Mouse (Mus musculus) stomach, postnatal 0 days (tissue): ENCODE measurements around the gene Castor2. TPM values are rescaled to one million over a fixed set of nuclear protein-coding genes. Genes with fewer than 3 reads are reported as not detected.
A peak's percentile ranks its signal among the peaks of the same experiment; 100 is the strongest.

Source experiments
- ATAC-seq: fragments of 200-750 bp; cut with Nextera tagmentation; 2 replicates; pipeline ENCODE4 v1.8.0; 2017; ENCODE audit not compliant: low FRiP score, low TSS enrichment
- DNase-seq: peaks from one replicate; pipeline ENCODE4 v3.0.0-alpha.2; 2016; ENCODE audit warnings: low spot score
- H3K27ac ChIP-seq: fragments of 300-500 bp; sonication (generic); replicated peaks from 2 replicates; pipeline ENCODE4 v1.5.1; 2014; ENCODE audit warnings: mild to moderate bottlenecking, control low read depth
- H3K27me3 ChIP-seq: fragments of 300-500 bp; sonication (generic); 2 replicates; pipeline ENCODE4 v1.6.1; 2014; ENCODE audit warnings: low read length; ENCODE audit not compliant: control insufficient read depth, insufficient read depth
- H3K36me3 ChIP-seq: fragments of 300-500 bp; sonication (generic); 2 replicates; pipeline ENCODE4 v1.6.1; 2014; ENCODE audit warnings: low read length, mixed read lengths; ENCODE audit not compliant: control insufficient read depth, insufficient read depth
- H3K4me1 ChIP-seq: fragments of 300-500 bp; sonication (generic); replicated peaks from 2 replicates; pipeline ENCODE4 v1.6.1; 2014; ENCODE audit warnings: antibody characterized with exemption; ENCODE audit not compliant: control insufficient read depth, insufficient read depth
- H3K4me2 ChIP-seq: fragments of 300-500 bp; sonication (generic); replicated peaks from 2 replicates; pipeline ENCODE4 v1.6.1; 2014; ENCODE audit warnings: low read depth, mild to moderate bottlenecking, control low read depth, moderate library complexity
- H3K4me3 ChIP-seq: fragments of 300-500 bp; sonication (generic); 2 replicates; pipeline ENCODE4 v1.5.1; 2014; ENCODE audit warnings: low read depth, low read length, control low read depth
- H3K9ac ChIP-seq: fragments of 300-500 bp; sonication (generic); 2 replicates; pipeline ENCODE4 v1.6.1; 2014; ENCODE audit warnings: mild to moderate bottlenecking, low read length, control low read depth, mixed read lengths
- H3K9me3 ChIP-seq: fragments of 300-500 bp; sonication (generic); 2 replicates; pipeline ENCODE4 v1.6.1; 2016; ENCODE audit warnings: low read length; ENCODE audit not compliant: control insufficient read depth
- CTCF ChIP-seq: IDR thresholded peaks from 2 replicates; pipeline ENCODE4 v1.5.1; 2016; ENCODE audit warnings: antibody characterized with exemption, low read depth, mild to moderate bottlenecking, moderate library complexity
- EP300 ChIP-seq: optimal IDR thresholded peaks from 2 replicates; pipeline ENCODE3; 2016; ENCODE audit warnings: antibody characterized with exemption
- WGBS: fragments of 180-500 bp; shearing (Covaris S2); extraction: QIAGEN DNeasy Blood & Tissue Kit; methylation state at CpG from one replicate; pipeline ENCODE4 v1.1.7; 2014; 5-methylcytosine and 5-hydroxymethylcytosine counted together
- polyA plus RNA-seq: library from polyadenylated mRNA; unstranded; fragments of >200 nt; fragmentation: Nextera tagmentation; extraction: Ambion mirVana; gene quantifications from 2 replicates; pipeline ENCODE4 v1.2.1, GENCODE M21; 2015

The Castor2 gene
- polyA plus RNA-seq, 1 experiment from 2014 or later, result 3.8 TPM

GRCm38 (mm10) chr5:134186059-134186458 lies 86.5 kb downstream of the Castor2 start:
- no peak overlapping the region for H3K4me3 ChIP-seq
- H3K27ac ChIP-seq, result no peak overlapping the region
- no peaks in the 10 kb centered on the region for H3K27me3 ChIP-seq
- no peak for DNase-seq
- H3K36me3 ChIP-seq, result no peaks in the 10 kb centered on the region
- ATAC-seq, result no peak
- H3K4me2 ChIP-seq, result no peak overlapping the region
- H3K4me1 ChIP-seq, result peaks cover 6% of the 10 kb centered on the region; the same call in 1 of the 2 replicates
- TF ChIP-seq EP300 (no peak), CTCF (no peak)
- WGBS, result 75% methylated on average over 3 of the region's 3 CpGs
- H3K9ac ChIP-seq, result no peak overlapping the region
- no peaks in the 10 kb centered on the region for H3K9me3 ChIP-seq

GRCm38 (mm10) chr5:134186961-134187731 lies 87.6 kb downstream of the Castor2 start:
- ATAC-seq, result no peak
- TF ChIP-seq EP300 (no peak), CTCF (peak; percentile 91)

GRCm38 (mm10) chr5:134188571-134188970 lies 89.1 kb downstream of the Castor2 start:
- ATAC-seq (no peak), DNase-seq (no peak)
- H3K4me3 ChIP-seq, result no peak overlapping the region
- 85% methylated on average over 7 of the region's 7 CpGs for WGBS
- H3K4me1 ChIP-seq, result peaks cover under 1% of the 10 kb centered on the region; the same call in 1 of the 2 replicates
- no peaks in the 10 kb centered on the region for H3K9me3 ChIP-seq
- no peaks in the 10 kb centered on the region; the same call in 1 of the 2 replicates for H3K36me3 ChIP-seq
- H3K4me2 ChIP-seq, result no peak overlapping the region
- no peaks in the 10 kb centered on the region for H3K27me3 ChIP-seq
- TF ChIP-seq EP300, result no peak
- no peak for TF ChIP-seq CTCF
- no peak overlapping the region for H3K9ac ChIP-seq
- H3K27ac ChIP-seq, result no peak overlapping the region

More at GRCm38 (mm10) chr5:134186961-134187731, 87.6 kb downstream of the Castor2 start:
- Histone ChIP-seq H3K9me3 (no peaks in the 10 kb centered on the region), H3K9ac (no peak overlapping the region), H3K27me3 (no peaks in the 10 kb centered on the region), H3K4me1 (peaks cover 6% of the 10 kb centered on the region; the same call in 1 of the 2 replicates), H3K4me3 (no peak overlapping the region), H3K36me3 (no peaks in the 10 kb centered on the region), H3K4me2 (no peak overlapping the region), H3K27ac (no peak overlapping the region)
- 64% methylated on average over 4 of the region's 4 CpGs for WGBS
- peak; percentile 69 for DNase-seq

- Histone ChIP-seq H3K9ac (no peak overlapping the region), H3K27ac (0 out of 2 replicates have a peak overlapping the region, but pooled peaks have one; percentile 30), H3K36me3 (no peaks in the 10 kb centered on the region; the same call in none of the 2 replicates), H3K9me3 (no peaks in the 10 kb centered on the region), H3K4me2 (no peak overlapping the region), H3K4me1 (no peaks in the 10 kb centered on the region), H3K27me3 (no peaks in the 10 kb centered on the region), H3K4me3 (no peak overlapping the region)
- TF ChIP-seq CTCF (no peak), EP300 (no peak)
- DNase-seq (no peak), ATAC-seq (peak; percentile 65)
- WGBS, result 71% methylated on average over 8 of the region's 8 CpGs
Observed at GRCm38 (mm10) chr5:134193664-134194063, 94.2 kb downstream of the Castor2 start.

Other genes starting within 250 kb of the Castor2 start
- 17.6 and 18.0 TPM in 2 replicates for gene Rcc1l, start 77.1 kb downstream of the Castor2 start, polyA plus RNA-seq
- gene Gtf2ird2, start 84.3 kb downstream of the Castor2 start, polyA plus RNA-seq, result 3.2 and 3.7 TPM in 2 replicates
- 2.2 and 2.4 TPM in 2 replicates for gene Ncf1, start 129.9 kb downstream of the Castor2 start, polyA plus RNA-seq
- 63.0 and 81.9 TPM in 2 replicates for gene Gtf2i, start 215.0 kb downstream of the Castor2 start, polyA plus RNA-seq